Mouse (Mus musculus): ENCODE data around the gene Dsel. TPM values are rescaled to one million over a fixed set of nuclear protein-coding genes. Genes with fewer than 3 reads are reported as not detected.

The Dsel gene
- polyA plus RNA-seq (2016; fragmentation: Nextera tagmentation; extraction: Ambion mirVana), result 7.8 and 9.9 TPM in 2 replicates

- H3K9me3 ChIP-seq (replicated peaks), result no peaks in the 10 kb centered on the region
- WGBS, result under 1% methylated on average over 33 of the region's 33 CpGs
- H3K4me3 ChIP-seq, result peak within 1 kb of the TSS; percentile 84
- H3K36me3 ChIP-seq, result peaks cover 8% of the 10 kb centered on the region; the same call in 1 of the 2 replicates
- H3K27ac ChIP-seq (replicated peaks), result peak within 1 kb of the TSS; percentile 94
- DNase-seq (ENCODE audit: low spot score), result peak; percentile 92
- peaks cover 13% of the 10 kb centered on the region; the same call in 1 of the 2 replicates for H3K4me1 ChIP-seq
- H3K27me3 ChIP-seq (ENCODE audit: low read depth, poor library complexity, severe bottlenecking), result no peaks in the 10 kb centered on the region
Observed at GRCm38 (mm10) chr1:111864779-111865165, at the start of gene Dsel. Dsel (minus strand) TSS chr1:111864918.

- Histone ChIP-seq H3K9me3 (replicated peaks) (no peaks in the 10 kb centered on the region), H3K27ac (replicated peaks) (no peak overlapping the region), H3K36me3 (no peaks in the 10 kb centered on the region), H3K4me3 (no peak overlapping the region), H3K27me3 (ENCODE audit: low read depth, poor library complexity, severe bottlenecking) (no peaks in the 10 kb centered on the region), H3K4me1 (0 out of 2 replicates have a peak, but pooled peaks cover 11% of the 10 kb centered on the region)
- WGBS, result 26% methylated on average over 1 of the region's 1 CpGs
- DNase-seq (ENCODE audit: low spot score), result no peak
Observed at GRCm38 (mm10) chr1:111911424-111911823, 46.7 kb upstream of the Dsel start.

- H3K4me1 ChIP-seq, result no peaks in the 10 kb centered on the region
- WGBS, result 91% methylated on average over 3 of the region's 3 CpGs
- H3K27ac ChIP-seq (replicated peaks), result no peak overlapping the region
- no peak for DNase-seq (ENCODE audit: low spot score)
- no peaks in the 10 kb centered on the region for H3K36me3 ChIP-seq
- H3K4me3 ChIP-seq, result no peak overlapping the region
- H3K9me3 ChIP-seq (replicated peaks), result no peaks in the 10 kb centered on the region
- no peaks in the 10 kb centered on the region for H3K27me3 ChIP-seq (ENCODE audit: low read depth, poor library complexity, severe bottlenecking)
Observed at GRCm38 (mm10) chr1:111883336-111883735, 18.6 kb upstream of the Dsel start.

- Histone ChIP-seq H3K9me3 (replicated peaks) (no peaks in the 10 kb centered on the region), H3K27ac (replicated peaks) (no peak overlapping the region), H3K4me3 (no peak overlapping the region), H3K27me3 (ENCODE audit: low read depth, poor library complexity, severe bottlenecking) (no peaks in the 10 kb centered on the region), H3K36me3 (no peaks in the 10 kb centered on the region), H3K4me1 (no peaks in the 10 kb centered on the region)
- no peak for DNase-seq (ENCODE audit: low spot score)
Observed at GRCm38 (mm10) chr1:111875784-111876183, 11.1 kb upstream of the Dsel start.

- H3K36me3 ChIP-seq, result no peaks in the 10 kb centered on the region
- no peaks in the 10 kb centered on the region for H3K4me1 ChIP-seq
- no peaks in the 10 kb centered on the region for H3K27me3 ChIP-seq (ENCODE audit: low read depth, poor library complexity, severe bottlenecking)
- H3K9me3 ChIP-seq (replicated peaks), result no peaks in the 10 kb centered on the region
- no peak overlapping the region for H3K27ac ChIP-seq (replicated peaks)
- H3K4me3 ChIP-seq, result no peak overlapping the region
- no peak for DNase-seq (ENCODE audit: low spot score)
Observed at GRCm38 (mm10) chr1:111873196-111873595, 8.5 kb upstream of the Dsel start.

- H3K9me3 ChIP-seq (replicated peaks), result no peaks in the 10 kb centered on the region
- H3K27ac ChIP-seq (replicated peaks), result peak overlapping the region; percentile 94; the same call in 1 of the 2 replicates
- peaks cover 8% of the 10 kb centered on the region; the same call in 1 of the 2 replicates for H3K36me3 ChIP-seq
- no peaks in the 10 kb centered on the region for H3K27me3 ChIP-seq (ENCODE audit: low read depth, poor library complexity, severe bottlenecking)
- no peak overlapping the region for H3K4me3 ChIP-seq
- no peak for DNase-seq (ENCODE audit: low spot score)
- H3K4me1 ChIP-seq, result peaks cover 13% of the 10 kb centered on the region; the same call in 1 of the 2 replicates
- WGBS, result 65% methylated on average over 2 of the region's 2 CpGs
Observed at GRCm38 (mm10) chr1:111865467-111865866, 749 bp upstream of the Dsel start.

- Histone ChIP-seq H3K27me3 (ENCODE audit: low read depth, poor library complexity, severe bottlenecking) (no peaks in the 10 kb centered on the region), H3K9me3 (replicated peaks) (no peaks in the 10 kb centered on the region), H3K36me3 (peaks cover 8% of the 10 kb centered on the region; the same call in 1 of the 2 replicates), H3K4me1 (peaks cover 13% of the 10 kb centered on the region; the same call in 1 of the 2 replicates), H3K4me3 (peak overlapping the region; percentile 84), H3K27ac (replicated peaks) (peak overlapping the region; percentile 94)
- WGBS, result under 1% methylated on average over 41 of the region's 41 CpGs
- DNase-seq (ENCODE audit: low spot score), result peak; percentile 77
Observed at GRCm38 (mm10) chr1:111864063-111864778, 497 bp downstream of the Dsel start.

GRCm38 (mm10) chr1:111857852-111858251 lies 6.9 kb downstream of the Dsel start:
- 94% methylated on average over 1 of the region's 1 CpGs for WGBS
- H3K4me3 ChIP-seq, result no peak overlapping the region
- no peaks in the 10 kb centered on the region for H3K9me3 ChIP-seq (replicated peaks)
- 0 out of 2 replicates have a peak, but pooled peaks cover 1% of the 10 kb centered on the region for H3K4me1 ChIP-seq
- no peak overlapping the region for H3K27ac ChIP-seq (replicated peaks)
- H3K27me3 ChIP-seq (ENCODE audit: low read depth, poor library complexity, severe bottlenecking), result no peaks in the 10 kb centered on the region
- H3K36me3 ChIP-seq, result peaks cover 8% of the 10 kb centered on the region; the same call in 1 of the 2 replicates
- no peak for DNase-seq (ENCODE audit: low spot score)

GRCm38 (mm10) chr1:111852439-111852838 lies 12.3 kb downstream of the Dsel start:
- H3K27me3 ChIP-seq (ENCODE audit: low read depth, poor library complexity, severe bottlenecking), result no peaks in the 10 kb centered on the region
- H3K4me3 ChIP-seq, result no peak overlapping the region
- no peaks in the 10 kb centered on the region for H3K9me3 ChIP-seq (replicated peaks)
- DNase-seq (ENCODE audit: low spot score), result no peak
- H3K27ac ChIP-seq (replicated peaks), result no peak overlapping the region
- WGBS, result 87% methylated on average over 8 of the region's 8 CpGs
- no peaks in the 10 kb centered on the region for H3K36me3 ChIP-seq
- H3K4me1 ChIP-seq, result no peaks in the 10 kb centered on the region

GRCm38 (mm10) chr1:111833583-111834225 lies 31.0 kb downstream of the Dsel start:
- Histone ChIP-seq H3K9me3 (replicated peaks) (no peaks in the 10 kb centered on the region), H3K36me3 (no peaks in the 10 kb centered on the region), H3K4me3 (no peak overlapping the region), H3K27ac (replicated peaks) (no peak overlapping the region), H3K4me1 (no peaks in the 10 kb centered on the region), H3K27me3 (ENCODE audit: low read depth, poor library complexity, severe bottlenecking) (no peaks in the 10 kb centered on the region)
- 70% methylated on average over 2 of the region's 2 CpGs for WGBS
- DNase-seq (ENCODE audit: low spot score), result no peak
